Mouse (Mus musculus) spleen, adult 2 months (tissue): ENCODE measurements at regions not wholly inside any gene's neighbourhood (a gene's known extent, or its start where the extent isn't known, plus 50 kb on each side); places are given as distances from the start of the nearest gene placed in this dataset.

Source experiments
- CTCF ChIP-seq: fragments of 200-500 bp; IDR thresholded peaks from 2 replicates; pipeline ENCODE4 v1.5.1; 2011; ENCODE audit warnings: mild to moderate bottlenecking, inconsistent platforms; ENCODE audit not compliant: insufficient read depth, insufficient read length, insufficient replicate concordance; ENCODE audit errors: extremely low read depth
- POLR2A ChIP-seq: fragments of 200-500 bp; IDR thresholded peaks from 2 replicates; pipeline ENCODE4 v1.6.1; 2011; ENCODE audit warnings: low read depth, low read length, inconsistent platforms

DNA sequence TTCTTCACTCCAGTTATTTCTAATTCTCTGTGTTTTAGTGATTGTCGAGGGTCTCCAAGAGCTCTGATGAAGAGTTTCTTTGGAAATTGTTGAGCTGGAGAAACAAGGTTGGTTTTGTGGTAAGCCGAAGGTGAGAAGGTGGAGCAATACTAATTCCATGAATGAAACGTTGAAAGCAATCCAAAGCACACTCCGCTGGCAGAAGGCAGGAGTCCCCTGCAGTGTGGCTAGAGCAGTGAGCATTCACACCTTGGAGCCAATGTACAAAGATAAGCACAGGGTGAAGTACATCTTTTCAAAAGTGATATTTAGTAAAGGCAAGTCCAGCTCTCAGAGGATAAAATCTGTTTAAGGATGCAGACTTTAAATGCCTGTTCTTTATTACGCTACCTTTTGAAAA is 208.2 kb upstream of the Far2 start:
- no peak for TF ChIP-seq CTCF
- TF ChIP-seq POLR2A, result no peak
